ENCODE assay signal across 8 mouse cellular contexts in the genomic region with DNA sequence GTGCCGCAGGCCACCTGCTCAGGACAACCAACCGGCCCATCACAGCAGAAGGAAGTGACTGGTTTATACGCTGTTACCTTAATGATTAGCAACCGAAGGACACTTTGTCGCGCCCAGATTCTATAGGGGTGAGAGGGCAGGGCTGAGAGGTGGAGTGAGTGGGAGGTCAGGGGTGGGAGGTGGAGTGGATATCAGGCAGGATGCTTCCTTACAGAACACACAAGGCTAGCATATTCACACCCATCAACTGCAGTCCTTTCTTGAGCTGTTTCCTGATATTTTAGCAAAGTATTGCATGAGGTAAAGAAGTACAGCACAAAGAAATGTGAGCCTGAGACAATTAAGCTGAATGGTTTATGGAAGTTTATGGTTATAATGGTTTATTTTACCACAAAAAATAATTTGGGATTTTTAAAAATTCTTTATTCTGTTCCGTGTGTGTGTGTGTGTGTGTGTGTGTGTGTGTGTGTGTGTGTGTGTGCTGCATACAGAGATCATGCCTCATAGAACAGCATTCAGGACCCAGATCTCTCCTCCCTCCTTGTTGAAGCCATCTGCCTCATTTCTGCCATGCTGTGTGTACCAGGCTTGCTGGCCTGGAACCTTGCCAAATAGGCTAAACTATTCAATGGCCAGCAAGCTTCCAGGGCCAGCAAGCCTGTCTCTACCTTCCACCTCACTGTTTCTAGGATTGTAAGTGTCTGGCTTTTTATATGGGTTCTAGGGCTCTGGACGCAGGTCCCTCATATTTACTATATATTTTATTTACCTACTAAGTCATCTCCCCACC.
DNase-seq lines count a peak whose midpoint lies in the region; ATAC-seq and TF ChIP-seq lines count a peak whose summit lies in the region.

No protein-coding gene starts in this region.

- H3K4me3 ChIP-seq in liver, adult 2 months (ENCODE audit: insufficient read depth, low read depth, low read length), result no peak overlapping the region
- H3K4me3 ChIP-seq in hindbrain, postnatal 0 days (ENCODE audit: low read length), result no peak overlapping the region
- no peak overlapping the region for H3K4me3 ChIP-seq in neural tube, embryonic 13.5 days

- 58% methylated on average over 8 of the region's 8 CpGs for WGBS in liver, adult 2 months
- 66% methylated on average over 8 of the region's 8 CpGs for WGBS in hindbrain, postnatal 0 days
- 65% methylated on average over 8 of the region's 8 CpGs for WGBS in neural tube, embryonic 13.5 days

- H3K4me1 ChIP-seq in liver, adult 2 months (ENCODE audit: control insufficient read depth, insufficient read depth, low read length), result peaks cover 20% of the 10 kb centered on the region
- H3K4me1 ChIP-seq in hindbrain, postnatal 0 days (ENCODE audit: insufficient read depth, low read length), result 0 out of 2 replicates have a peak, but pooled peaks cover 5% of the 10 kb centered on the region
- H3K4me1 ChIP-seq in neural tube, embryonic 13.5 days (replicated peaks), result peaks cover 13% of the 10 kb centered on the region; the same call in 1 of the 2 replicates

- no peaks in the 10 kb centered on the region for H3K36me3 ChIP-seq in liver, adult 2 months (ENCODE audit: control insufficient read depth, insufficient read depth, low read length)
- no peaks in the 10 kb centered on the region for H3K36me3 ChIP-seq in hindbrain, postnatal 0 days (ENCODE audit: insufficient read depth, low read length)
- no peaks in the 10 kb centered on the region for H3K36me3 ChIP-seq in neural tube, embryonic 13.5 days

- no peaks in the 10 kb centered on the region for H3K27me3 ChIP-seq in liver, adult 2 months (ENCODE audit: control insufficient read depth, insufficient read depth, low read length)
- H3K27me3 ChIP-seq in hindbrain, postnatal 0 days (ENCODE audit: insufficient read depth, low read length), result no peaks in the 10 kb centered on the region
- H3K27me3 ChIP-seq in neural tube, embryonic 13.5 days, result no peaks in the 10 kb centered on the region

- TF ChIP-seq POLR2A in liver, adult 2 months (IDR thresholded peaks at IDR 0.05; ENCODE audit: extremely low read depth, insufficient read depth, low read length), result no peak

- peak; percentile 93 for ATAC-seq in hindbrain, postnatal 0 days
- peak; percentile 87 for ATAC-seq in neural tube, embryonic 13.5 days (ENCODE audit: low read depth)

- no peak for TF ChIP-seq CTCF in liver, adult 2 months (IDR thresholded peaks at IDR 0.05; ENCODE audit: low read depth, low read length)
- no peak for TF ChIP-seq CTCF in hindbrain, postnatal 0 days (IDR thresholded peaks at IDR 0.05; ENCODE audit: low read depth)

- intact Hi-C loops in gastrocnemius, postnatal 36 days (cut with DNase I), result no loop called here

- DNase-seq in liver, adult 2 months (ENCODE audit: extremely low read depth, low read depth, low spot score), result no peak
- DNase-seq in liver, result no peak
- DNase-seq in cerebellum, adult 11-12 months, result peak; percentile 88
- peak; percentile 92 for DNase-seq in hindbrain, postnatal 0 days (ENCODE audit: low spot score)
- DNase-seq in gastrocnemius, postnatal 25 days, result no peak
- DNase-seq in gastrocnemius, postnatal 36 days, result no peak
- no peak for DNase-seq in spleen, adult 18-20 months

- no peak overlapping the region for H3K9ac ChIP-seq in liver, adult 2 months (ENCODE audit: low read depth, low read length)
- no peak overlapping the region for H3K9ac ChIP-seq in hindbrain, postnatal 0 days (replicated peaks; ENCODE audit: low read length)
- H3K9ac ChIP-seq in neural tube, embryonic 13.5 days, result no peak overlapping the region

- H3K79me2 ChIP-seq in liver, adult 2 months (ENCODE audit: control insufficient read depth, insufficient read depth, low read length), result no peaks in the 10 kb centered on the region

- no peak overlapping the region for H3K4me2 ChIP-seq in hindbrain, postnatal 0 days (ENCODE audit: low read depth, low read length)
- no peak overlapping the region for H3K4me2 ChIP-seq in neural tube, embryonic 13.5 days

- H3K9me3 ChIP-seq in hindbrain, postnatal 0 days (ENCODE audit: low read length), result no peaks in the 10 kb centered on the region
- no peaks in the 10 kb centered on the region for H3K9me3 ChIP-seq in neural tube, embryonic 13.5 days

- H3K27ac ChIP-seq in liver, adult 2 months (replicated peaks; ENCODE audit: insufficient read depth, low read depth, low read length), result peak overlapping the region; percentile 72
- peak overlapping the region; percentile 56 for H3K27ac ChIP-seq in hindbrain, postnatal 0 days
- H3K27ac ChIP-seq in neural tube, embryonic 13.5 days (replicated peaks), result no peak overlapping the region

Comparison
In these comparisons a context has a peak if more than half of its experiments do, and no peak if none do; other contexts are left out.
1. DNase-seq: peak in cerebellum, adult 11-12 months (single experiment) and hindbrain, postnatal 0 days (single experiment); none in liver, adult 2 months (single experiment), liver (single experiment), gastrocnemius, postnatal 25 days (single experiment), gastrocnemius, postnatal 36 days (0 of 2) and spleen, adult 18-20 months (0 of 2).